Mouse (Mus musculus): ENCODE data around the gene Snx17. TPM values are rescaled to one million over a fixed set of nuclear protein-coding genes. Genes with fewer than 3 reads are reported as not detected.

Gene Snx17
- polyA plus RNA-seq, 1 experiment from 2014 or later, result 144 TPM

DNA sequence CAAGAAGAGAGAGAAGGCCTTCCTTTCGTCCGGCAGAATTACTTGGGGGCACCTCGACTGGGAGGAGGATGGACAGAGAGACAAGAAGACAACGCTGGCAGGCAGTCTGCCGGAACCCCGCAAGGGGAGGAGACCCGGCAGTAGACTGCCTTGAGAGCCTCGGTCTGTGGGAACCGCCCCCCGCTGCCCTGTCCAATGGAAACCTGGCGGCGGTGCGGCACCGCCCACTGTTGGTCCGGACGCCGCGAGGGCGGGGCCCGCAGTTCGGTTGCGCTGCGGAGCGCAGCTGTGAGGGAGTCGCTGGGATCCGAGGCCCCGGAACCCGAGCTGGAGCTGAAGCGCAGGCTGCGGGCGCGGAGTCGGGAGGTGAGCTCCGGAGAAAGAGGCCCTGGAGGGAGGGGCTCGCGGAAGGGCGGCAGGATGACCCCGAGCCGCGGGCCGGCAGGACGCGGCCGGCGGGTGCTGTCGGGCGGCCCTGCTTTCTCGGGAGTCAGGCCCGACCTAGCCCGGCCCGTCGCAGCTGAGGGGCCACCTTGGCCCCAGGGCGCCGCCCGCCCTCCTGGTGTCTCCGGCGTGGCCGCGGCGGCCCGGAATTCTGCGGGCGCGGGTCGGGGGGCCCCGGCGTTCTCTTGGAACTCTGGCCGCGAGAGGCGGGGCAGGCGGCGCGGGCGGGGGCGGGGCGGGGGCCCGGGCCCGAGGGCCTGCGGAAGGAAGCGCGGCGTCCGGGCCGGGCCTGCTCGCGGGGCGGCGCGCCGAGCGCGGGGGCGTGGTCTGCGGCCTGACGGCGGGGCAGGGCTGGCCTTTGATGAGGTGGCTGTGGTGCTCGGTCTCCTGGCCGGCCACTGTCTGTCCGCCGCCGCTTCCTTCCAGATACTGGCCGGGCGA lies 47.9 kb downstream of the Snx17 start, which contains the start of the genes Nrbp1 and Gm9970:
Gene Nrbp1 (plus strand): TSS at position 228 of the 885 bp plus-strand sequence.
Gene Gm9970 (minus strand): TSS at position 596 of the 885 bp plus-strand sequence.
- no peaks in the 10 kb centered on the region for H3K27me3 ChIP-seq (ENCODE audit: control insufficient read depth, insufficient read depth, low read length)
- H3K36me3 ChIP-seq (ENCODE audit: control insufficient read depth, insufficient read depth, low read length), result peaks cover 2% of the 10 kb centered on the region; the same call in 1 of the 2 replicates
- no peaks in the 10 kb centered on the region for H3K9me3 ChIP-seq (ENCODE audit: control insufficient read depth, low read length)
- peak within 1 kb of the TSS; percentile 83 for H3K9ac ChIP-seq (ENCODE audit: low read length)
- H3K27ac ChIP-seq (replicated peaks; ENCODE audit: low read depth, low read length), result peak within 1 kb of the TSS; percentile 95
- peak within 1 kb of the TSS; percentile 69 for H3K4me2 ChIP-seq (ENCODE audit: low read depth, severe bottlenecking)
- H3K4me3 ChIP-seq (ENCODE audit: low read depth, low read length), result peak within 1 kb of the TSS; percentile 96
- ATAC-seq (ENCODE audit: insufficient number of reproducible peaks, low FRiP score, low TSS enrichment, low read depth) (peak; percentile 97), DNase-seq (ENCODE audit: low spot score) (peak; percentile 95)
- WGBS, result under 1% methylated on average over 86 of the region's 103 CpGs
- peaks cover 5% of the 10 kb centered on the region; the same call in 1 of the 2 replicates for H3K4me1 ChIP-seq (ENCODE audit: control insufficient read depth, insufficient read depth, low read length)

DNA sequence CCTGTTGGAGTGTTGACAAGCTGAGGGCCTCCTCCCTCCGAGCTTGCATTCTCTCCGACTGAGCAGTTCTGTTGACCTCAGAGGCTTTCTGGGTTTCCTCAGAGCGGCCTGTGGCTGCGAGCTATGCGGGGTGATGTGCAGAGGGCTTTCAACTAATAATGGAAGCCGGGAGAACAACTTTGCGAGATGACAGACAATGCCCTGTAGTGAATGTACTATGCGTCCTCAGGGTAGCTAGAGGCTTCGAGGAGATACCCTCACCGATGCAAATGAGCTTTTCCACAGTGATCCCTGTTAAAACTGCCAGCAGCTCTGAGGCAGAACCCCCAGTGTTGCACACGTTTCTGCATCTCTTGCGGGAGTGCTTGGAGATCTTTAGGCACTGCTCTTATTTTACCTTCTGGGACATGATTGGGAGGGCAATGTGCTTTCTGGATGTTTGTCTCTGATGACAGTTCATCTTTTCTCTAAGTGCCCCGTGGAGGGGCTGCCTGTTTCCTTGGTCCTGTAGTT lies 48.6 kb downstream of the Snx17 start:
- Histone ChIP-seq H3K4me1 (ENCODE audit: control insufficient read depth, insufficient read depth, low read length) (peaks cover 5% of the 10 kb centered on the region; the same call in 1 of the 2 replicates), H3K27ac (replicated peaks; ENCODE audit: low read depth, low read length) (no peak overlapping the region), H3K4me3 (ENCODE audit: low read depth, low read length) (peak overlapping the region; percentile 96), H3K27me3 (ENCODE audit: control insufficient read depth, insufficient read depth, low read length) (no peaks in the 10 kb centered on the region), H3K9me3 (ENCODE audit: control insufficient read depth, low read length) (no peaks in the 10 kb centered on the region), H3K9ac (ENCODE audit: low read length) (peak overlapping the region; percentile 83), H3K4me2 (ENCODE audit: low read depth, severe bottlenecking) (peak overlapping the region; percentile 69), H3K36me3 (ENCODE audit: control insufficient read depth, insufficient read depth, low read length) (peaks cover 6% of the 10 kb centered on the region)
- no peak for DNase-seq (ENCODE audit: low spot score)
- 2% methylated on average over 13 of the region's 13 CpGs for WGBS
- ATAC-seq (ENCODE audit: insufficient number of reproducible peaks, low FRiP score, low TSS enrichment, low read depth), result no peak; the same call in 1 of the 2 replicates

DNA sequence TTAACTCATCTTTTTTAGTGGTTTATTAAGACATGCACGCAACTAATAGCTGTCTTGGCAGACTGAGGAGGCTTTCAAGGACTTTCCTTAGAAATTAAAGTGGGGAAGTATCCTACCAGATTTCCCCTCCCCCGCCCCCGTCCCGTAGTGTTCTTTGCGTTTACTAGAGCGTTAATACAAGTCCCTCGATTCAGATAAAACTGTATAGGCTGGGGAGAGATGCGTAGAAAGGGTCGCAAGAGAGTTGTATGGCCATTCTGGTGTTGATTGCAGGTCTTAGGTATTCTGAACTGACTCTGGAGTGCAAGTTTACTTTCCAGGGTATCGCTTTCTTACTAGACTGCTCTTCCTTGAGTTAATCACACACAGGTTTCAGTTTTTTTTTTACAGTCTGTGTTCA lies 49.2 kb downstream of the Snx17 start:
- ATAC-seq (ENCODE audit: insufficient number of reproducible peaks, low FRiP score, low TSS enrichment, low read depth), result no peak
- no peak for DNase-seq (ENCODE audit: low spot score)
- Histone ChIP-seq H3K4me3 (ENCODE audit: low read depth, low read length) (peak overlapping the region; percentile 96), H3K4me1 (ENCODE audit: control insufficient read depth, insufficient read depth, low read length) (peaks cover 5% of the 10 kb centered on the region; the same call in 1 of the 2 replicates), H3K9me3 (ENCODE audit: control insufficient read depth, low read length) (no peaks in the 10 kb centered on the region), H3K27ac (replicated peaks; ENCODE audit: low read depth, low read length) (no peak overlapping the region), H3K4me2 (ENCODE audit: low read depth, severe bottlenecking) (peak overlapping the region; percentile 69), H3K27me3 (ENCODE audit: control insufficient read depth, insufficient read depth, low read length) (no peaks in the 10 kb centered on the region), H3K9ac (ENCODE audit: low read length) (no peak overlapping the region), H3K36me3 (ENCODE audit: control insufficient read depth, insufficient read depth, low read length) (peaks cover 8% of the 10 kb centered on the region)
- WGBS, result 39% methylated on average over 10 of the region's 10 CpGs

Other genes with a start within 250 kb of the Snx17 start
- gene Cgref1, start 247.6 kb upstream of the Snx17 start, polyA plus RNA-seq (2014; fragmentation: Nextera tagmentation; extraction: Ambion mirVana), result 2.2 and 2.7 TPM in 2 replicates
- 96.5 and 101 TPM in 2 replicates for gene Preb, start 232.9 kb upstream of the Snx17 start, polyA plus RNA-seq (2014; fragmentation: Nextera tagmentation; extraction: Ambion mirVana)
- not detected in 2 replicates for gene Tcf23, start 224.6 kb upstream of the Snx17 start, polyA plus RNA-seq (2014; fragmentation: Nextera tagmentation; extraction: Ambion mirVana)
- 75.0 and 83.9 TPM in 2 replicates for gene Atraid, start 144.9 kb upstream of the Snx17 start, polyA plus RNA-seq (2014; fragmentation: Nextera tagmentation; extraction: Ambion mirVana)
- gene Slc5a6, start 144.3 kb upstream of the Snx17 start, polyA plus RNA-seq (2014; fragmentation: Nextera tagmentation; extraction: Ambion mirVana), result 8.0 and 8.6 TPM in 2 replicates
- 33.7 and 36.1 TPM in 2 replicates for gene Cad, start 138.4 kb upstream of the Snx17 start, polyA plus RNA-seq (2014; fragmentation: Nextera tagmentation; extraction: Ambion mirVana)
- not detected in 2 replicates for gene Dnajc5g, start 86.9 kb upstream of the Snx17 start, polyA plus RNA-seq (2014; fragmentation: Nextera tagmentation; extraction: Ambion mirVana)
- gene Slc30a3, start 85.0 kb upstream of the Snx17 start, polyA plus RNA-seq (2014; fragmentation: Nextera tagmentation; extraction: Ambion mirVana), result 0.20 TPM in 1 of 2 replicates, not detected in the other
- 0.30 and 0.65 TPM in 2 replicates for gene Trim54, start 76.5 kb upstream of the Snx17 start, polyA plus RNA-seq (2014; fragmentation: Nextera tagmentation; extraction: Ambion mirVana)
- gene Ucn, start 54.4 kb upstream of the Snx17 start, polyA plus RNA-seq (2014; fragmentation: Nextera tagmentation; extraction: Ambion mirVana), result not detected in 2 replicates
- gene Mpv17, start 39.0 kb upstream of the Snx17 start, polyA plus RNA-seq (2014; fragmentation: Nextera tagmentation; extraction: Ambion mirVana), result 55.6 and 56.6 TPM in 2 replicates
- gene Gm29609, start 13.3 kb upstream of the Snx17 start, polyA plus RNA-seq (2014; fragmentation: Nextera tagmentation; extraction: Ambion mirVana), result 1.1 and 1.8 TPM in 2 replicates
- gene Gtf3c2, start 13.1 kb upstream of the Snx17 start, polyA plus RNA-seq (2014; fragmentation: Nextera tagmentation; extraction: Ambion mirVana), result 89.2 and 104 TPM in 2 replicates
- gene Eif2b4, start 203 bp downstream of the Snx17 start, polyA plus RNA-seq (2014; fragmentation: Nextera tagmentation; extraction: Ambion mirVana), result 71.9 and 73.0 TPM in 2 replicates
- 5.5 and 6.2 TPM in 2 replicates for gene Zfp513, start 9.1 kb downstream of the Snx17 start, polyA plus RNA-seq (2014; fragmentation: Nextera tagmentation; extraction: Ambion mirVana)
- 154 and 159 TPM in 2 replicates for gene Ppm1g, start 27.5 kb downstream of the Snx17 start, polyA plus RNA-seq (2014; fragmentation: Nextera tagmentation; extraction: Ambion mirVana)
- gene Nrbp1, start 47.6 kb downstream of the Snx17 start, polyA plus RNA-seq (2014; fragmentation: Nextera tagmentation; extraction: Ambion mirVana), result 119 and 124 TPM in 2 replicates
- 0.38 and 0.49 TPM in 2 replicates for gene Gm9970, start 48.0 kb downstream of the Snx17 start, polyA plus RNA-seq (2014; fragmentation: Nextera tagmentation; extraction: Ambion mirVana)
- 23.3 and 24.9 TPM in 2 replicates for gene Krtcap3, start 58.5 kb downstream of the Snx17 start, polyA plus RNA-seq (2014; fragmentation: Nextera tagmentation; extraction: Ambion mirVana)
- gene Ift172, start 97.9 kb downstream of the Snx17 start, polyA plus RNA-seq (2014; fragmentation: Nextera tagmentation; extraction: Ambion mirVana), result 45.7 and 51.3 TPM in 2 replicates
- 64.3 and 79.4 TPM in 2 replicates for gene Fndc4, start 102.9 kb downstream of the Snx17 start, polyA plus RNA-seq (2014; fragmentation: Nextera tagmentation; extraction: Ambion mirVana)
- 0.16 TPM in 1 of 2 replicates, not detected in the other for gene Gckr, start 104.2 kb downstream of the Snx17 start, polyA plus RNA-seq (2014; fragmentation: Nextera tagmentation; extraction: Ambion mirVana)

All from limb, embryonic 11.5 days (tissue).